Mouse (Mus musculus) thymus, adult 2 months (tissue): ENCODE measurements around the gene Atp13a3. TPM values are rescaled to one million over a fixed set of nuclear protein-coding genes. Genes with fewer than 3 reads are reported as not detected.

Experiments used
- DNase-seq: peaks from one replicate; pipeline ENCODE4 v3.0.0; 2021
- H3K27ac ChIP-seq: fragments of 200-500 bp; 2 replicates; pipeline ENCODE4 v1.5.1; 2012; ENCODE audit warnings: low read length, control low read depth; ENCODE audit not compliant: control insufficient read depth, insufficient read depth
- H3K27me3 ChIP-seq: fragments of 200-500 bp; 2 replicates; pipeline ENCODE4 v1.6.1; 2012; ENCODE audit warnings: mild to moderate bottlenecking, low read length, moderate library complexity, mixed read lengths; ENCODE audit not compliant: control insufficient read depth, insufficient read depth
- H3K36me3 ChIP-seq: fragments of 200-500 bp; 2 replicates; pipeline ENCODE4 v1.6.1; 2012; ENCODE audit warnings: mild to moderate bottlenecking, low read length, moderate library complexity; ENCODE audit not compliant: control insufficient read depth, insufficient read depth
- H3K4me1 ChIP-seq: fragments of 200-500 bp; replicated peaks from 2 replicates; pipeline ENCODE4 v1.6.1; 2012; ENCODE audit warnings: low read length; ENCODE audit not compliant: control insufficient read depth, insufficient read depth
- H3K4me3 ChIP-seq: fragments of 200-500 bp; 2 replicates; pipeline ENCODE4 v1.5.1; 2012; ENCODE audit warnings: mild to moderate bottlenecking, low read length, control low read depth, moderate library complexity; ENCODE audit not compliant: control insufficient read depth, insufficient read depth
- CTCF ChIP-seq: fragments of 200-500 bp; IDR thresholded peaks from 2 replicates; pipeline ENCODE4 v1.5.1; 2012; ENCODE audit warnings: mild to moderate bottlenecking, control low read depth, low read length, moderate library complexity, borderline replicate concordance; ENCODE audit not compliant: control insufficient read depth, poor library complexity, insufficient read depth; ENCODE audit errors: extremely low read depth
- POLR2A ChIP-seq: fragments of 200-500 bp; IDR thresholded peaks from 2 replicates; pipeline ENCODE4 v1.6.1; 2012; ENCODE audit warnings: mild to moderate bottlenecking, low read length, control low read depth, moderate library complexity; ENCODE audit not compliant: control insufficient read depth, poor library complexity, insufficient read depth; ENCODE audit errors: extremely low read depth
- WGBS: fragments of 180-500 bp; shearing (Covaris S2); methylation state at CpG from one replicate; pipeline ENCODE4 v1.1.7; 2018; 5-methylcytosine and 5-hydroxymethylcytosine counted together
- polyA plus RNA-seq: library from polyadenylated mRNA; depleted of rRNA; stranded (reverse); fragments of >200 nt; gene quantifications from 2 replicates; pipeline ENCODE4 v1.2.3, GENCODE M21; 2012

Atp13a3 gene
- polyA plus RNA-seq, 1 experiment, result 68.1 TPM

- Histone ChIP-seq H3K4me3 (no peak overlapping the region), H3K27ac (no peak overlapping the region), H3K4me1 (peaks cover 3% of the 10 kb centered on the region; the same call in 1 of the 2 replicates), H3K36me3 (no peaks in the 10 kb centered on the region), H3K27me3 (no peaks in the 10 kb centered on the region)
- 91% methylated on average over 2 of the region's 2 CpGs for WGBS
- DNase-seq, result no peak
- TF ChIP-seq CTCF (no peak), POLR2A (no peak)
Measured at GRCm38 (mm10) chr16:30442451-30442850, 36.7 kb upstream of the Atp13a3 start.

- H3K27ac ChIP-seq, result no peak overlapping the region
- H3K36me3 ChIP-seq, result no peaks in the 10 kb centered on the region
- no peaks in the 10 kb centered on the region for H3K4me1 ChIP-seq
- no peaks in the 10 kb centered on the region for H3K27me3 ChIP-seq
- no peak for TF ChIP-seq POLR2A
- TF ChIP-seq CTCF, result no peak
- WGBS, result 97% methylated on average over 4 of the region's 4 CpGs
- DNase-seq, result no peak
- no peak overlapping the region for H3K4me3 ChIP-seq
Measured at GRCm38 (mm10) chr16:30441409-30441808, 35.6 kb upstream of the Atp13a3 start.

GRCm38 (mm10) chr16:30439841-30440240 is 34.1 kb upstream of the Atp13a3 start:
- H3K27ac ChIP-seq, result no peak overlapping the region
- no peaks in the 10 kb centered on the region for H3K4me1 ChIP-seq
- H3K36me3 ChIP-seq, result no peaks in the 10 kb centered on the region
- 93% methylated on average over 5 of the region's 5 CpGs for WGBS
- TF ChIP-seq POLR2A (no peak), CTCF (no peak)
- H3K27me3 ChIP-seq, result no peaks in the 10 kb centered on the region
- DNase-seq, result no peak
- H3K4me3 ChIP-seq, result no peak overlapping the region

- H3K4me1 ChIP-seq, result no peaks in the 10 kb centered on the region
- TF ChIP-seq POLR2A (no peak), CTCF (no peak)
- H3K27me3 ChIP-seq, result no peaks in the 10 kb centered on the region
- H3K4me3 ChIP-seq, result no peak overlapping the region
- DNase-seq, result no peak
- no peaks in the 10 kb centered on the region for H3K36me3 ChIP-seq
- WGBS, result 80% methylated on average over 6 of the region's 6 CpGs
- no peak overlapping the region for H3K27ac ChIP-seq
Measured at GRCm38 (mm10) chr16:30439411-30439810, 33.6 kb upstream of the Atp13a3 start.

- TF ChIP-seq CTCF (no peak), POLR2A (no peak)
Measured at GRCm38 (mm10) chr16:30436276-30436675, 30.5 kb upstream of the Atp13a3 start.

GRCm38 (mm10) chr16:30435393-30435792 is 29.6 kb upstream of the Atp13a3 start:
- Histone ChIP-seq H3K27ac (no peak overlapping the region), H3K36me3 (no peaks in the 10 kb centered on the region), H3K4me1 (0 out of 2 replicates have a peak, but pooled peaks cover 3% of the 10 kb centered on the region), H3K4me3 (no peak overlapping the region), H3K27me3 (no peaks in the 10 kb centered on the region)
- no peak for TF ChIP-seq CTCF
- TF ChIP-seq POLR2A, result no peak
- 91% methylated on average over 4 of the region's 4 CpGs for WGBS
- DNase-seq, result no peak

More at GRCm38 (mm10) chr16:30436276-30436675, 30.5 kb upstream of the Atp13a3 start:
- Histone ChIP-seq H3K27ac (no peak overlapping the region), H3K4me3 (no peak overlapping the region), H3K4me1 (0 out of 2 replicates have a peak, but pooled peaks cover 3% of the 10 kb centered on the region), H3K27me3 (no peaks in the 10 kb centered on the region), H3K36me3 (no peaks in the 10 kb centered on the region)
- DNase-seq, result no peak
- WGBS, result 95% methylated on average over 7 of the region's 7 CpGs

- Histone ChIP-seq H3K27ac (no peak overlapping the region), H3K4me3 (no peak overlapping the region), H3K36me3 (no peaks in the 10 kb centered on the region), H3K4me1 (0 out of 2 replicates have a peak, but pooled peaks cover 3% of the 10 kb centered on the region), H3K27me3 (no peaks in the 10 kb centered on the region)
- no peak for DNase-seq
- no peak for TF ChIP-seq POLR2A
- no peak for TF ChIP-seq CTCF
- 92% methylated on average over 3 of the region's 3 CpGs for WGBS
Measured at GRCm38 (mm10) chr16:30433148-30433547, 27.4 kb upstream of the Atp13a3 start.
